In the genomic region with DNA sequence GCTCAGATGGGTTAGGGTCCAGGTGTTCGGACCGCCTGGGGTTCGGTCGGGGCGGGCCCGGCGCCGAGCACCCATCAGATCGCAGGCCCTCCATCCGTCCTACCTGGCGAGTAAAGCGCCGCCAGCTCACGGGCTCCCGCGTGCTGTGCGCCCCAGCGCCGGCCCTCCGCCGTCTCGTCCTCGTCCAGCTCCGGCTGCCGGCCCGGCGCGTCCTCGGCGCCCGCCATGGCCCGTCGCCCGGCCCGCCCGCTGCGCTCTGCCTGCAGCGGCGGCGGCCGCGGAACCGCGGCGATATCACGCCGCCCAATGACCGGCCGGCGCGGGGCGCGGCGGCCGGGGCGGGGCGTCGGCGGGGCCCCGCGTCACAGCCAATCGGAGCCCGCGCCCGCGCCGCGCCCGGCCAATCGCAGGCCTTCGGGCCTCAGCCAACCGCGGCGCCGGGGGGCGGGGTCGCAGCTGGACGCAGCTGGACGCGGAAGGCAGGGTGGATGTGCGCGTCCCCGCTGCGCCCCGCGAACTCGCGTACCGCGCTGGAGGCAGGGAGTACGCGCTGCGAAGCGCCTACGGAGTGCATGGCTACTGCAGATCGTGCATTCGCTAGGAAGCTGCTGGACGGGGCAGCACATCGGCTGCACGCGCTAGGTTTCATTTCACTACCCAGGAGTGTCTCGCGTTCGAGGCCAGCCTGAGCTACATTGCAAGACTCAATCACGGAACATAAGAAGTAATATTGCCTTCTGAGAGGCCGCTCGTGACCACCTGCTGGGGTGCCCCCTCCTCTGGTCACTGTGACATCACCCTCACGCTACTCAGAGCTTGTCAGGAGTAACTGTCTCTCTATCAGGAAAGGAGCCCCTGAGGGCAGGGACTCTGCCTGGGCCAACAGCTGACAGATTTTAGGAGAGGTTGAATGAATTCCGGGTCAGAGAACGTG, we compare ENCODE assay signal across 8 mouse cellular contexts. TPM values are rescaled to one million over a fixed set of nuclear protein-coding genes. Genes with fewer than 3 reads are reported as not detected.
DNase-seq lines count a peak whose midpoint lies in the region; ATAC-seq lines count a peak whose summit lies in the region.

Gene Gm20431 (minus strand): TSS at position 227 of the 934 bp plus-strand sequence.

- H3K4me3 ChIP-seq in hindbrain, embryonic 14.5 days (replicated peaks; ENCODE audit: low read length) = peak within 1 kb of the TSS; percentile 94

- no peaks in the 10 kb centered on the region for H3K36me3 ChIP-seq in hindbrain, embryonic 14.5 days (replicated peaks; ENCODE audit: control insufficient read depth, insufficient read depth)

- under 1% methylated on average over 84 of the region's 110 CpGs for WGBS in hindbrain, embryonic 14.5 days

- H3K27me3 ChIP-seq in hindbrain, embryonic 14.5 days (ENCODE audit: control insufficient read depth, insufficient read depth, low read length) = 0 out of 2 replicates have a peak, but pooled peaks cover 3% of the 10 kb centered on the region

- peak; percentile 94 for ATAC-seq in hindbrain, embryonic 14.5 days (ENCODE audit: low FRiP score)

- peak within 1 kb of the TSS; percentile 74 for H3K27ac ChIP-seq in hindbrain, embryonic 14.5 days

- peak; percentile 91 for DNase-seq in T-cell, adult 2 months (ENCODE audit: low spot score)
- peak; percentile 89 to 94 for DNase-seq in cerebellum, postnatal 36 days
- peak; percentile 89 to 94 for DNase-seq in frontal cortex, postnatal 36 days (ENCODE audit: low spot score in 2 of 2)
- peak; percentile 95 for DNase-seq in hindbrain, embryonic 14.5 days (ENCODE audit: low spot score)
- peak; percentile 94 to 96 for DNase-seq in left cerebral cortex, adult 18-20 months (ENCODE audit: low spot score in 2 of 2)
- DNase-seq in lung, postnatal 4 days = peak; percentile 97 to 99
- peak; percentile 95 for DNase-seq in retina, postnatal 1 day
- peak; percentile 98 for DNase-seq in thymus, postnatal 4 days

- peak within 1 kb of the TSS; percentile 99 for H3K4me2 ChIP-seq in hindbrain, embryonic 14.5 days (replicated peaks)

- peaks cover 16% of the 10 kb centered on the region for H3K4me1 ChIP-seq in hindbrain, embryonic 14.5 days (replicated peaks; ENCODE audit: control insufficient read depth, insufficient read depth, low read length)

- H3K9ac ChIP-seq in hindbrain, embryonic 14.5 days = peak within 1 kb of the TSS; percentile 88

- H3K9me3 ChIP-seq in hindbrain, embryonic 14.5 days (ENCODE audit: control insufficient read depth, low read length) = no peaks in the 10 kb centered on the region

RNA-seq across cellular contexts. Expression of gene Gm20431, which starts in this region (rescaled TPM):
- polyA plus RNA-seq in hindbrain, embryonic 14.5 days (2014; fragmentation: Nextera tagmentation; extraction: Ambion mirVana) = 15.5 and 19.8 TPM in 2 replicates
- 10 to 100 TPM; 32.2 to 33.5 TPM for total RNA-seq in left cerebral cortex, adult 18-20 months (2021)

Comparison
In these comparisons a context has a peak if more than half of its experiments do, and no peak if none do; other contexts are left out.
1. Peak in every context shown above with its lines: DNase-seq, ATAC-seq, H3K4me3 ChIP-seq and H3K27ac ChIP-seq.